Comparison of ENCODE assay signal across 20 mouse cellular contexts in genomic region chr9:64069131-64069530, GRCm38 (mm10). TPM values are rescaled to one million over a fixed set of nuclear protein-coding genes. Genes with fewer than 3 reads are reported as not detected.
DNase-seq lines count a peak whose midpoint lies in the region; ATAC-seq lines count a peak whose summit lies in the region.
"Had no signal": no experiment of that assay in that cellular context is flagged by ENCODE, and none has a peak within 500 bp of the region (broad histone marks: within the 10 kb centered on the region; RNA-seq: fewer than 3 reads in every experiment).

No protein-coding gene starts in this region.

- no peak for DNase-seq in heart, embryonic 10.5 days (ENCODE audit: low spot score)
- no peak for DNase-seq in heart, adult 8-10 months (ENCODE audit: low spot score)
- no peak for DNase-seq in limb, embryonic 10.5 days (ENCODE audit: low spot score)
- no peak for DNase-seq in retina, embryonic 14.5 days (ENCODE audit: low spot score)
- DNase-seq in spleen, postnatal 4 days (ENCODE audit: low spot score in 2 of 2) = no peak
- DNase-seq: cerebellum, postnatal 25 days; gastrocnemius, postnatal 14 days; kidney, postnatal 10 days; thymus, postnatal 36 days had no signal

- ATAC-seq in intestine, embryonic 16.5 days = no peak
- ATAC-seq in intestine, embryonic 15.5 days = no peak
- ATAC-seq in lung, embryonic 15.5 days (ENCODE audit: borderline replicate concordance, extremely low read depth, low FRiP score, low TSS enrichment) = no peak
- ATAC-seq: activated CD4-positive, CD25-positive, alpha-beta regulatory T cell, adult 4 months; midbrain, embryonic 15.5 days had no signal

- peak overlapping the region; percentile 92 for H3K27ac ChIP-seq in heart, embryonic 10.5 days
- H3K27ac ChIP-seq in intestine, embryonic 16.5 days (ENCODE audit: low read length) = peak overlapping the region; percentile 33; the same call in 1 of the 2 replicates
- no peak overlapping the region for H3K27ac ChIP-seq in intestine, embryonic 15.5 days
- peak overlapping the region; percentile 43; the same call in 1 of the 2 replicates for H3K27ac ChIP-seq in limb, embryonic 10.5 days
- H3K27ac ChIP-seq in lung, embryonic 15.5 days = peak overlapping the region; percentile 53
- H3K27ac ChIP-seq: limb, embryonic 15.5 days; midbrain, embryonic 15.5 days; stomach, postnatal 0 days had no signal

- no peak overlapping the region for H3K4me2 ChIP-seq in intestine, embryonic 16.5 days (ENCODE audit: low read depth, low read length)
- H3K4me2 ChIP-seq in intestine, embryonic 15.5 days (replicated peaks) = no peak overlapping the region
- no peak overlapping the region for H3K4me2 ChIP-seq in lung, embryonic 15.5 days
- H3K4me2 ChIP-seq: limb, embryonic 15.5 days; midbrain, embryonic 15.5 days had no signal

- 60% methylated on average over 5 of the region's 5 CpGs for WGBS in heart, embryonic 10.5 days
- WGBS in intestine, embryonic 16.5 days = 67% methylated on average over 5 of the region's 5 CpGs
- 65% methylated on average over 5 of the region's 5 CpGs for WGBS in intestine, embryonic 15.5 days
- 86% methylated on average over 5 of the region's 5 CpGs for WGBS in limb, embryonic 10.5 days
- 63% methylated on average over 5 of the region's 5 CpGs for WGBS in lung, embryonic 15.5 days

- H3K9me3 ChIP-seq in heart, embryonic 10.5 days = no peaks in the 10 kb centered on the region
- H3K9me3 ChIP-seq in intestine, embryonic 16.5 days (ENCODE audit: control insufficient read depth, low read length) = no peaks in the 10 kb centered on the region
- no peaks in the 10 kb centered on the region for H3K9me3 ChIP-seq in intestine, embryonic 15.5 days
- no peaks in the 10 kb centered on the region for H3K9me3 ChIP-seq in limb, embryonic 10.5 days (replicated peaks)
- no peaks in the 10 kb centered on the region for H3K9me3 ChIP-seq in lung, embryonic 15.5 days
- H3K9me3 ChIP-seq: limb, embryonic 15.5 days; midbrain, embryonic 15.5 days had no signal

- H3K9ac ChIP-seq in intestine, embryonic 16.5 days (ENCODE audit: low read depth, low read length) = no peak overlapping the region
- H3K9ac ChIP-seq in intestine, embryonic 15.5 days = no peak overlapping the region
- no peak overlapping the region for H3K9ac ChIP-seq in lung, embryonic 15.5 days
- H3K9ac ChIP-seq: limb, embryonic 15.5 days; midbrain, embryonic 15.5 days had no signal

- no peak overlapping the region for H3K4me3 ChIP-seq in heart, embryonic 10.5 days
- no peak overlapping the region for H3K4me3 ChIP-seq in intestine, embryonic 16.5 days (ENCODE audit: low read length)
- no peak overlapping the region for H3K4me3 ChIP-seq in intestine, embryonic 15.5 days (replicated peaks)
- no peak overlapping the region for H3K4me3 ChIP-seq in limb, embryonic 10.5 days
- H3K4me3 ChIP-seq in lung, embryonic 15.5 days = no peak overlapping the region
- H3K4me3 ChIP-seq: limb, embryonic 15.5 days; midbrain, embryonic 15.5 days had no signal

- H3K27me3 ChIP-seq in heart, embryonic 10.5 days (ENCODE audit: insufficient read depth, poor library complexity, severe bottlenecking) = no peaks in the 10 kb centered on the region
- no peaks in the 10 kb centered on the region for H3K27me3 ChIP-seq in intestine, embryonic 16.5 days (replicated peaks; ENCODE audit: control insufficient read depth, insufficient read depth, low read length)
- no peaks in the 10 kb centered on the region for H3K27me3 ChIP-seq in intestine, embryonic 15.5 days (replicated peaks)
- no peaks in the 10 kb centered on the region for H3K27me3 ChIP-seq in limb, embryonic 10.5 days (ENCODE audit: low read depth, poor library complexity, severe bottlenecking)
- no peaks in the 10 kb centered on the region for H3K27me3 ChIP-seq in lung, embryonic 15.5 days
- H3K27me3 ChIP-seq: limb, embryonic 15.5 days; midbrain, embryonic 15.5 days had no signal

- H3K36me3 ChIP-seq in heart, embryonic 10.5 days = no peaks in the 10 kb centered on the region
- H3K36me3 ChIP-seq in intestine, embryonic 16.5 days (ENCODE audit: control insufficient read depth, insufficient read depth, low read length) = no peaks in the 10 kb centered on the region
- no peaks in the 10 kb centered on the region for H3K36me3 ChIP-seq in intestine, embryonic 15.5 days
- H3K36me3 ChIP-seq in limb, embryonic 10.5 days = no peaks in the 10 kb centered on the region
- no peaks in the 10 kb centered on the region for H3K36me3 ChIP-seq in lung, embryonic 15.5 days
- H3K36me3 ChIP-seq: limb, embryonic 15.5 days; midbrain, embryonic 15.5 days had no signal

- H3K4me1 ChIP-seq in heart, embryonic 10.5 days = peaks cover 78% of the 10 kb centered on the region
- peaks cover 32% of the 10 kb centered on the region for H3K4me1 ChIP-seq in intestine, embryonic 16.5 days (ENCODE audit: control insufficient read depth, insufficient read depth, low read length)
- H3K4me1 ChIP-seq in intestine, embryonic 15.5 days (replicated peaks) = peaks cover 23% of the 10 kb centered on the region
- H3K4me1 ChIP-seq in limb, embryonic 10.5 days = peaks cover 37% of the 10 kb centered on the region
- peaks cover 30% of the 10 kb centered on the region for H3K4me1 ChIP-seq in lung, embryonic 15.5 days
- H3K4me1 ChIP-seq: midbrain, embryonic 15.5 days had no signal

RNA-seq across cellular contexts. Expression of gene Smad6, which starts 47.3 kb away (rescaled TPM):
- polyA plus RNA-seq in heart, embryonic 10.5 days (2016; fragmentation: Nextera tagmentation; extraction: Ambion mirVana) = 29.4 and 47.2 TPM in 2 replicates
- 10 to 100 TPM; 10.9 to 16.5 (median 11.9) TPM for total RNA-seq in heart, adult 8-10 months (2022)
- polyA plus RNA-seq in intestine, embryonic 16.5 days (2015; fragmentation: Nextera tagmentation; extraction: Ambion mirVana) = 3.9 and 8.1 TPM in 2 replicates
- 11.9 and 13.0 TPM in 2 replicates for polyA plus RNA-seq in intestine, embryonic 15.5 days (2015; fragmentation: Nextera tagmentation; extraction: Ambion mirVana)
- polyA plus RNA-seq in limb, embryonic 10.5 days (2016; fragmentation: Nextera tagmentation; extraction: Ambion mirVana) = 10.9 and 11.4 TPM in 2 replicates
- polyA plus RNA-seq in lung, embryonic 15.5 days (2015; fragmentation: Nextera tagmentation; extraction: Ambion mirVana) = 13.2 and 14.1 TPM in 2 replicates
- total RNA-seq: CH12.LX had no signal
- polyA plus RNA-seq: activated CD4-positive, CD25-positive, alpha-beta regulatory T cell, adult 4 months had no signal

RNA-seq across cellular contexts. Expression of gene Lctl, which starts 47.8 kb away (rescaled TPM):
- polyA plus RNA-seq in heart, embryonic 10.5 days (2016; fragmentation: Nextera tagmentation; extraction: Ambion mirVana) = not detected in 2 replicates
- under 1 TPM in 2 of 4 experiments, not detected in 2; 0.68 to 0.75 TPM for total RNA-seq in heart, adult 8-10 months (2022)
- polyA plus RNA-seq in intestine, embryonic 16.5 days (2015; fragmentation: Nextera tagmentation; extraction: Ambion mirVana) = 0.15 and 0.40 TPM in 2 replicates
- 0.13 and 0.15 TPM in 2 replicates for polyA plus RNA-seq in intestine, embryonic 15.5 days (2015; fragmentation: Nextera tagmentation; extraction: Ambion mirVana)
- polyA plus RNA-seq in limb, embryonic 10.5 days (2016; fragmentation: Nextera tagmentation; extraction: Ambion mirVana) = not detected in 2 replicates
- polyA plus RNA-seq in lung, embryonic 15.5 days (2015; fragmentation: Nextera tagmentation; extraction: Ambion mirVana) = not detected in 2 replicates
- polyA plus RNA-seq: activated CD4-positive, CD25-positive, alpha-beta regulatory T cell, adult 4 months; hindbrain, embryonic 11.5 days; intestine, embryonic 14.5 days; midbrain, embryonic 15.5 days; spleen, adult 2 months had no signal
